Mouse (Mus musculus) intestine, embryonic 14.5 days (tissue): ENCODE results near the gene Thumpd3. TPM values are rescaled to one million over a fixed set of nuclear protein-coding genes. Genes with fewer than 3 reads are reported as not detected.
A peak's percentile ranks its signal among the peaks of the same experiment; 100 is the strongest.

Experiments used
- ATAC-seq: fragments of 200-750 bp; cut with Nextera tagmentation; replicated peaks from 2 replicates; pipeline ENCODE4 v1.8.0; 2017; ENCODE audit warnings: low read depth, moderate number of reproducible peaks, moderate TSS enrichment, moderate library complexity; ENCODE audit not compliant: low FRiP score, low TSS enrichment
- DNase-seq: peaks from one replicate; pipeline ENCODE4 v3.0.0-alpha.2; 2018; ENCODE audit warnings: low spot score
- H3K27ac ChIP-seq: fragments of 300-500 bp; sonication (generic); 2 replicates; pipeline ENCODE4 v1.5.1; 2014; ENCODE audit warnings: low read depth, mild to moderate bottlenecking, control low read depth
- H3K27me3 ChIP-seq: fragments of 300-500 bp; sonication (generic); replicated peaks from 2 replicates; pipeline ENCODE4 v1.6.1; 2014; ENCODE audit warnings: low read length, control low read depth; ENCODE audit not compliant: control insufficient read depth, insufficient read depth
- H3K36me3 ChIP-seq: fragments of 300-500 bp; sonication (generic); 2 replicates; pipeline ENCODE4 v1.6.1; 2014; ENCODE audit warnings: low read length, control low read depth; ENCODE audit not compliant: control insufficient read depth, insufficient read depth
- H3K4me1 ChIP-seq: fragments of 300-500 bp; sonication (generic); replicated peaks from 2 replicates; pipeline ENCODE4 v1.6.1; 2014; ENCODE audit warnings: low read length, control low read depth, mixed read lengths; ENCODE audit not compliant: control insufficient read depth, insufficient read depth
- H3K4me2 ChIP-seq: fragments of 300-500 bp; sonication (generic); 2 replicates; pipeline ENCODE4 v1.6.1; 2014; ENCODE audit warnings: low read length
- H3K4me3 ChIP-seq: fragments of 300-500 bp; sonication (generic); 2 replicates; pipeline ENCODE4 v1.5.1; 2014; ENCODE audit warnings: low read depth, low read length, control low read depth, mixed read lengths
- H3K9ac ChIP-seq: fragments of 300-500 bp; sonication (generic); 2 replicates; pipeline ENCODE4 v1.6.1; 2014; ENCODE audit warnings: mild to moderate bottlenecking, low read length
- H3K9me3 ChIP-seq: fragments of 300-500 bp; sonication (generic); 2 replicates; pipeline ENCODE4 v1.6.1; 2016; ENCODE audit warnings: low read length, control low read depth; ENCODE audit not compliant: control insufficient read depth
- WGBS: fragments of 180-500 bp; shearing (Covaris S2); extraction: QIAGEN DNeasy Blood & Tissue Kit; methylation state at CpG from one replicate; pipeline ENCODE4 v1.1.7; 2014; 5-methylcytosine and 5-hydroxymethylcytosine counted together
- polyA plus RNA-seq: library from polyadenylated mRNA; unstranded; fragments of >200 nt; fragmentation: Nextera tagmentation; extraction: Ambion mirVana; gene quantifications from 2 replicates; pipeline ENCODE4 v1.2.1, GENCODE M21; 2014

Gene Thumpd3
- polyA plus RNA-seq, 1 experiment from 2014 or later = 48.2 TPM

DNA sequence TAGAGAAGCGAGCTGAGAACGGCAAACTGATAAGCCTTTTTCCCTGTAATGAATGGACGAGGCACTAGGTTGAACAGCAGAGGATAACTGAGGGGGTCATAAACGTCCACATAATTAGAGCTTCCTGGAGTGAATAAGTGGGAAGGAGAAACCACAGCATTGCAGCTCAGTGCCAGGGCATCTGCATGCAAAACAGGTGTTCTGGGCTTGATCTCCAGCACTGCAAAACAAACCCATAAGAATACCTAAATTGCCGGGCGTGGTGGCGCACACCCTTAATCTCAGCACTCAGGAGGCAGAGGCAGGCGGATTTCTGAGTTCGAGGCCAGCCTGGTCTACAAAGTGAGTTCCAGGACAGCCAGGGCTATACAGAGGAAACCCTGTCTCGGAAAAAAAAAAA lies 17.3 kb downstream of the Thumpd3 start:
- Histone ChIP-seq H3K27me3 (no peaks in the 10 kb centered on the region), H3K4me3 (no peak overlapping the region), H3K4me2 (no peak overlapping the region), H3K9ac (no peak overlapping the region), H3K27ac (no peak overlapping the region), H3K36me3 (peaks cover 95% of the 10 kb centered on the region), H3K9me3 (no peaks in the 10 kb centered on the region), H3K4me1 (no peaks in the 10 kb centered on the region)
- no peak for ATAC-seq
- DNase-seq = no peak
- 92% methylated on average over 10 of the region's 10 CpGs for WGBS

DNA sequence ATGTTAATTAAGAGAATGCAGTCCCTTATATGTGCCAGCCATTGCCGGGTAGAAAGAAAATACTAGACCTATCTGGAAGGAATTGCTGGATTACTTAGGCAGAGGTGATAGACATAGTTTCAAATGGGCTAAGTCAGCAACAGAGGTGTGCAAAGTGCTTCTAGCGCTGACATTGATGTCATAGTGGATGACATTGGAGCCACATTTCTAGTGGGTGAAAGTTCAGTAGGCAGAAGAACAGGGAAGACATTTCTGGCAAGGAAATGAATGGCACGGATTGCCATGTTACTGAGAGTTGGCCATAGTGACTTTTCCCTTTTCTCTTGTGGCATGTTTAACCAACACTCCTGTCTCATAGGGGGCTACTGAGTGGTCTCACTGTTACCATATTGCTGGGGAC lies 19.2 kb downstream of the Thumpd3 start:
- H3K4me3 ChIP-seq = no peak overlapping the region
- ATAC-seq (no peak), DNase-seq (no peak)
- no peaks in the 10 kb centered on the region for H3K9me3 ChIP-seq
- H3K9ac ChIP-seq = no peak overlapping the region
- 93% methylated on average over 3 of the region's 3 CpGs for WGBS
- H3K4me2 ChIP-seq = no peak overlapping the region
- H3K27ac ChIP-seq = no peak overlapping the region
- peaks cover 96% of the 10 kb centered on the region for H3K36me3 ChIP-seq
- H3K4me1 ChIP-seq = no peaks in the 10 kb centered on the region
- no peaks in the 10 kb centered on the region for H3K27me3 ChIP-seq

DNA sequence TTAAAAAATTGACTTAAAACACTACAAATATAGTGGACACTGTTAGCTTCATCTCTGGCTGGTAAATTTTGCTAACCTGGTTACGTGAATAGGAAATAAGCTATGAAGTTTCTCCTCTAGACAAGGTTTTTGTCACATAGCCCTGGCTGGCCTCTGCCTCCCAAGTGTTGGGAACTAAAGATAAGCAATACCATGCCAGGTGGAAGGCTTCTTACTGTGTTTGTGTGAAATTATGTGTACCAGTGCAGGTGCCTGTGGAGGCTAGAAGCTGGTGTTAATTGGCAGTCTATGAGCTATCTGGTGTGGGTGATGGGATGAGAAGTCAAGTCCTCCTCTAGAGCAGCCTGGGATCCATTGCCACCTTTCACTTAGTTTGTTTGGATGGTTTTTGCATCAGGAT lies 23.1 kb downstream of the Thumpd3 start:
- DNase-seq (no peak), ATAC-seq (no peak)
- no peak overlapping the region for H3K4me2 ChIP-seq
- H3K9ac ChIP-seq = no peak overlapping the region
- no peaks in the 10 kb centered on the region; the same call in 1 of the 2 replicates for H3K4me1 ChIP-seq
- 97% methylated on average over 1 of the region's 1 CpGs for WGBS
- peaks cover 67% of the 10 kb centered on the region for H3K36me3 ChIP-seq
- no peak overlapping the region for H3K27ac ChIP-seq
- no peaks in the 10 kb centered on the region for H3K9me3 ChIP-seq
- H3K27me3 ChIP-seq = no peaks in the 10 kb centered on the region
- H3K4me3 ChIP-seq = no peak overlapping the region

DNA sequence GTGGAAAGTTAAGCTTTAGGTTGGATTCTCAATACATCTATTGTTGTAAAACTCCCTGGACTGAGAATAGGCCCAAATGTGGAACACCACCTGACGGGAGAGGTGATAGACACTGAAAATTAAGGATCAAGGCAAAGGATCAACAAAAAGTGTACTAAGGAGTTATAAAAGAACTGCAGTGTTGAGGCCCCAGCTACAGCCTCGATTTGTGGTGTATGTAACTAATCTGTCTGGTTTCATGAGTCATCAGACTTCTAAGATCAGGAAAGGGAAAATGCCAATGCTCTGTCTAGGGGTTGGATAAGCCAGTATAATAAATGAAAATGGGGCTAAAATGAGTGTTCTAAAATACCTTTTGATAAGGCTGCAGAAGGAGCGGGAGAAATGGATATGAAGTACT lies 29.2 kb downstream of the Thumpd3 start:
- Histone ChIP-seq H3K4me3 (peak overlapping the region; percentile 80), H3K36me3 (peaks cover 9% of the 10 kb centered on the region; the same call in 1 of the 2 replicates), H3K4me1 (peaks cover 19% of the 10 kb centered on the region), H3K9me3 (no peaks in the 10 kb centered on the region), H3K27ac (peak overlapping the region; percentile 100), H3K9ac (peak overlapping the region; percentile 98), H3K27me3 (no peaks in the 10 kb centered on the region), H3K4me2 (peak overlapping the region; percentile 64)
- 25% methylated on average over 3 of the region's 3 CpGs for WGBS
- ATAC-seq (no peak), DNase-seq (no peak)

- under 1% methylated on average over 54 of the region's 55 CpGs for WGBS
- Histone ChIP-seq H3K27ac (peak overlapping the region; percentile 100), H3K36me3 (peaks cover 3% of the 10 kb centered on the region; the same call in 1 of the 2 replicates), H3K4me2 (peak overlapping the region; percentile 64), H3K27me3 (no peaks in the 10 kb centered on the region), H3K9ac (peak overlapping the region; percentile 98), H3K9me3 (no peaks in the 10 kb centered on the region), H3K4me1 (peaks cover 22% of the 10 kb centered on the region), H3K4me3 (peak overlapping the region; percentile 80)
- ATAC-seq (peak; percentile 87), DNase-seq (peak; percentile 97)
Measured at GRCm38 (mm10) chr6:113076012-113076685, 30.1 kb downstream of the Thumpd3 start.

DNA sequence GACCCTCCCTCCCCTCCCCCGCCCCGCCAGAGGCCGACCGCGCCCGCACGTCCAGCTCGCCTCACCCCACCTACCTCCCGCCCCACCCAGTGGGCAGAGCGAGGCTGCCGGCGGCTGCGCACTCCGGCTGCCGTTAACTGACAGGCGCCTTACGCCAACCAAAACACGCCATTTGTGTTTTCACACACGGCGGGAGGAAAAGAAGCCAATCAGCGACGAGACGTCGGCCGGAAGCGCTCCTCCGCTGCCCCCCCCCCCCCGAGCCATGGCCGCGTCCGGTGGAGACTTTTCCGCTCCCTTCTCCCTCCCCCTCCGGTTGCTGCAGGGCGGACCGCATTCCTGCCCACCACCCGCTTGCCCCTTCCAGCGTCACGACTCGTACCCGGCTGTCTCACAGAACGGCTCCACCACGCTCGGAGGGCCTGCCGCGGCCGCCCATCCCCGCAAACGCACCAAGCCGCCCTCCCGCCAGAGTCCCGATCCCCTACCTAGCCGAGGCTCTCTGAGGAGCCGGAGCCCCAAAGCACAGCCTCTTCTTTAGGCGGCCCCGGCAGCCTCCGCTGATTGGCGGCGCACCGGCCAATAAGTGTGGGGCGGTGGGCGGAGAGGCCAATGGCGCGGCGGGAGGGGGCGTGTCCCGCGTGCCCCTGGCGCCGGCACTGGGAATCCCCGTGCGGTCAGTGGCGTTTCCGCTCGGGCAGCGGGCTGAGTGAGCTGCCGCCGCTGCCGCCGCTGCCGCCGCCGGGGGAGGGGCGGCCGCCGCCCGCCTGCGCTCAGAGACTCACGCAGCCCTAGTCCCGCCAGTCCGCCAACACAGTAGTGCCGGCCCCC lies 30.9 kb downstream of the Thumpd3 start, which contains the start of gene Setd5:
Gene Setd5, plus strand, starts transcription at position 680 of the 831 bp plus-strand sequence.
- H3K9me3 ChIP-seq = no peaks in the 10 kb centered on the region
- ATAC-seq (peak; percentile 91), DNase-seq (peak; percentile 99)
- H3K4me3 ChIP-seq = peak within 1 kb of the TSS; percentile 80
- no peaks in the 10 kb centered on the region for H3K27me3 ChIP-seq
- H3K4me1 ChIP-seq = peaks cover 27% of the 10 kb centered on the region
- peak within 1 kb of the TSS; percentile 98 for H3K9ac ChIP-seq
- peak within 1 kb of the TSS; percentile 98 for H3K4me2 ChIP-seq
- under 1% methylated on average over 58 of the region's 91 CpGs for WGBS
- no peaks in the 10 kb centered on the region for H3K36me3 ChIP-seq
- H3K27ac ChIP-seq = peak within 1 kb of the TSS; percentile 100

GRCm38 (mm10) chr6:113077569-113078030 lies 31.6 kb downstream of the Thumpd3 start:
- Histone ChIP-seq H3K27ac (peak overlapping the region; percentile 100), H3K4me2 (peak overlapping the region; percentile 98), H3K4me3 (peak overlapping the region; percentile 80), H3K9ac (peak overlapping the region; percentile 98), H3K27me3 (no peaks in the 10 kb centered on the region), H3K36me3 (no peaks in the 10 kb centered on the region), H3K4me1 (peaks cover 34% of the 10 kb centered on the region), H3K9me3 (no peaks in the 10 kb centered on the region)
- under 1% methylated on average over 28 of the region's 28 CpGs for WGBS
- ATAC-seq = no peak
- DNase-seq = no peak

GRCm38 (mm10) chr6:113078031-113078721 lies 32.2 kb downstream of the Thumpd3 start:
- Histone ChIP-seq H3K4me1 (peaks cover 35% of the 10 kb centered on the region), H3K36me3 (peaks cover under 1% of the 10 kb centered on the region; the same call in 1 of the 2 replicates), H3K27ac (peak overlapping the region; percentile 100), H3K4me3 (peak overlapping the region; percentile 80), H3K27me3 (no peaks in the 10 kb centered on the region), H3K9ac (peak overlapping the region; percentile 98), H3K9me3 (no peaks in the 10 kb centered on the region), H3K4me2 (peak overlapping the region; percentile 98)
- WGBS = under 1% methylated on average over 18 of the region's 18 CpGs
- ATAC-seq (no peak), DNase-seq (peak; percentile 83)
